ENCODE assay signal across 10 mouse cellular contexts in genomic region chr17:48095718-48096121, GRCm38 (mm10). TPM values are rescaled to one million over a fixed set of nuclear protein-coding genes. Genes with fewer than 3 reads are reported as not detected.
DNase-seq lines count a peak whose midpoint lies in the region; ATAC-seq lines count a peak whose summit lies in the region.
"Had no signal": no experiment of that assay in that cellular context is flagged by ENCODE, and none has a peak within 500 bp of the region (broad histone marks: within the 10 kb centered on the region; RNA-seq: fewer than 3 reads in every experiment).

No protein-coding gene starts in this region.

- H3K36me3 ChIP-seq in liver, embryonic 11.5 days (ENCODE audit: control insufficient read depth, insufficient read depth, low read length) = no peaks in the 10 kb centered on the region
- no peaks in the 10 kb centered on the region for H3K36me3 ChIP-seq in embryonic facial prominence, embryonic 14.5 days (ENCODE audit: control insufficient read depth, insufficient read depth, low read length)
- H3K36me3 ChIP-seq in intestine, embryonic 15.5 days = no peaks in the 10 kb centered on the region
- no peaks in the 10 kb centered on the region for H3K36me3 ChIP-seq in neural tube, embryonic 15.5 days

- H3K4me2 ChIP-seq in liver, embryonic 11.5 days = peak overlapping the region; percentile 18; the same call in 1 of the 2 replicates
- peak overlapping the region; percentile 15; the same call in 1 of the 2 replicates for H3K4me2 ChIP-seq in embryonic facial prominence, embryonic 14.5 days (ENCODE audit: low read depth, low read length)
- peak overlapping the region; percentile 44 for H3K4me2 ChIP-seq in intestine, embryonic 15.5 days (replicated peaks)
- peak overlapping the region; percentile 40 for H3K4me2 ChIP-seq in neural tube, embryonic 15.5 days

- ATAC-seq in liver, embryonic 11.5 days (replicated peaks; ENCODE audit: low FRiP score) = no peak
- ATAC-seq in embryonic facial prominence, embryonic 14.5 days (ENCODE audit: low read depth) = no peak
- no peak for ATAC-seq in intestine, embryonic 15.5 days
- ATAC-seq in neural tube, embryonic 15.5 days (ENCODE audit: low FRiP score) = no peak
- ATAC-seq: activated CD4-positive, CD25-positive, alpha-beta regulatory T cell, adult 4 months had no signal

- peaks cover 73% of the 10 kb centered on the region for H3K27me3 ChIP-seq in liver, embryonic 11.5 days (replicated peaks; ENCODE audit: control insufficient read depth, insufficient read depth, low read length)
- H3K27me3 ChIP-seq in embryonic facial prominence, embryonic 14.5 days (replicated peaks; ENCODE audit: control insufficient read depth, insufficient read depth, low read length) = peaks cover 65% of the 10 kb centered on the region
- peaks cover 45% of the 10 kb centered on the region for H3K27me3 ChIP-seq in intestine, embryonic 15.5 days (replicated peaks)
- peaks cover 67% of the 10 kb centered on the region for H3K27me3 ChIP-seq in neural tube, embryonic 15.5 days (replicated peaks)

- no peak overlapping the region for H3K9ac ChIP-seq in liver, embryonic 11.5 days (ENCODE audit: low read depth, low read length)
- 0 out of 2 replicates have a peak overlapping the region, but pooled peaks have one; percentile 5 for H3K9ac ChIP-seq in embryonic facial prominence, embryonic 14.5 days (ENCODE audit: low read depth, low read length)
- no peak overlapping the region for H3K9ac ChIP-seq in intestine, embryonic 15.5 days
- 0 out of 2 replicates have a peak overlapping the region, but pooled peaks have one; percentile 26 for H3K9ac ChIP-seq in neural tube, embryonic 15.5 days (replicated peaks)

- DNase-seq in liver, embryonic 11.5 days (ENCODE audit: low spot score) = peak; percentile 51
- no peak for DNase-seq in liver
- peak; percentile 39 for DNase-seq in embryonic facial prominence, embryonic 14.5 days (ENCODE audit: low spot score)
- DNase-seq in frontal cortex, postnatal 25 days (ENCODE audit: low spot score in 2 of 2) = no peak
- no peak for DNase-seq in yolk sac, embryonic 10.5 days (ENCODE audit: low spot score)
- no peak for DNase-seq in thymus, postnatal 10 days (ENCODE audit: low spot score in 2 of 2)

- H3K4me3 ChIP-seq in liver, embryonic 11.5 days (ENCODE audit: low read depth, low read length) = no peak overlapping the region
- H3K4me3 ChIP-seq in embryonic facial prominence, embryonic 14.5 days (ENCODE audit: low read depth, low read length) = no peak overlapping the region
- 0 out of 2 replicates have a peak overlapping the region, but pooled peaks have one; percentile 4 for H3K4me3 ChIP-seq in intestine, embryonic 15.5 days (replicated peaks)
- H3K4me3 ChIP-seq in neural tube, embryonic 15.5 days (replicated peaks) = peak overlapping the region; percentile 4; the same call in 1 of the 2 replicates
- H3K4me3 ChIP-seq: heart, adult 2 months had no signal

- 2% methylated on average over 26 of the region's 26 CpGs for WGBS in liver, embryonic 11.5 days
- WGBS in embryonic facial prominence, embryonic 14.5 days = 2% methylated on average over 26 of the region's 26 CpGs
- 5% methylated on average over 26 of the region's 26 CpGs for WGBS in intestine, embryonic 15.5 days
- 1% methylated on average over 26 of the region's 26 CpGs for WGBS in neural tube, embryonic 15.5 days

- no peak overlapping the region for H3K27ac ChIP-seq in liver, embryonic 11.5 days (ENCODE audit: low read depth, low read length)
- H3K27ac ChIP-seq in embryonic facial prominence, embryonic 14.5 days (replicated peaks; ENCODE audit: low read depth, low read length) = no peak overlapping the region
- no peak overlapping the region for H3K27ac ChIP-seq in intestine, embryonic 15.5 days
- H3K27ac ChIP-seq in neural tube, embryonic 15.5 days (replicated peaks) = no peak overlapping the region
- H3K27ac ChIP-seq: heart, adult 2 months had no signal

- peaks cover 15% of the 10 kb centered on the region for H3K4me1 ChIP-seq in liver, embryonic 11.5 days (replicated peaks; ENCODE audit: control insufficient read depth, insufficient read depth, low read length)
- H3K4me1 ChIP-seq in embryonic facial prominence, embryonic 14.5 days (ENCODE audit: control insufficient read depth, insufficient read depth, low read length) = peaks cover 35% of the 10 kb centered on the region
- H3K4me1 ChIP-seq in intestine, embryonic 15.5 days (replicated peaks) = peaks cover 32% of the 10 kb centered on the region
- peaks cover 48% of the 10 kb centered on the region for H3K4me1 ChIP-seq in neural tube, embryonic 15.5 days

- H3K9me3 ChIP-seq in liver, embryonic 11.5 days (ENCODE audit: control insufficient read depth, low read length) = peaks cover 4% of the 10 kb centered on the region; the same call in 1 of the 2 replicates
- H3K9me3 ChIP-seq in embryonic facial prominence, embryonic 14.5 days (ENCODE audit: control insufficient read depth, low read length) = peaks cover 3% of the 10 kb centered on the region
- H3K9me3 ChIP-seq in intestine, embryonic 15.5 days = peaks cover 4% of the 10 kb centered on the region; the same call in 1 of the 2 replicates
- no peaks in the 10 kb centered on the region for H3K9me3 ChIP-seq in neural tube, embryonic 15.5 days (replicated peaks)

RNA-seq across cellular contexts. Expression of gene 1700067P10Rik, which starts 6.6 kb away (rescaled TPM):
- polyA plus RNA-seq in liver, embryonic 11.5 days (2014; fragmentation: Nextera tagmentation; extraction: Ambion mirVana) = not detected in 2 replicates
- polyA plus RNA-seq in embryonic facial prominence, embryonic 14.5 days (2014; fragmentation: Nextera tagmentation; extraction: Ambion mirVana) = not detected in 2 replicates
- polyA plus RNA-seq in intestine, embryonic 15.5 days (2015; fragmentation: Nextera tagmentation; extraction: Ambion mirVana) = not detected in 2 replicates
- polyA plus RNA-seq in neural tube, embryonic 15.5 days (2015; fragmentation: Nextera tagmentation; extraction: Ambion mirVana) = not detected in 2 replicates
- polyA plus RNA-seq: activated CD4-positive, CD25-positive, alpha-beta regulatory T cell, adult 4 months; heart, adult 2 months had no signal

RNA-seq across cellular contexts. Expression of gene 9830107B12Rik, which starts 50.3 kb away (rescaled TPM):
- 0.05 TPM in 1 of 2 replicates, not detected in the other for polyA plus RNA-seq in liver, embryonic 11.5 days (2014; fragmentation: Nextera tagmentation; extraction: Ambion mirVana)
- polyA plus RNA-seq in embryonic facial prominence, embryonic 14.5 days (2014; fragmentation: Nextera tagmentation; extraction: Ambion mirVana) = not detected in 2 replicates
- polyA plus RNA-seq in intestine, embryonic 15.5 days (2015; fragmentation: Nextera tagmentation; extraction: Ambion mirVana) = 0.04 and 0.11 TPM in 2 replicates
- 0.04 TPM in 1 of 2 replicates, not detected in the other for polyA plus RNA-seq in neural tube, embryonic 15.5 days (2015; fragmentation: Nextera tagmentation; extraction: Ambion mirVana)
- polyA plus RNA-seq: activated CD4-positive, CD25-positive, alpha-beta regulatory T cell, adult 4 months had no signal

RNA-seq across cellular contexts. Expression of gene 1700122O11Rik, which starts 57.6 kb away (rescaled TPM):
- not detected in 2 replicates for polyA plus RNA-seq in liver, embryonic 11.5 days (2014; fragmentation: Nextera tagmentation; extraction: Ambion mirVana)
- polyA plus RNA-seq in embryonic facial prominence, embryonic 14.5 days (2014; fragmentation: Nextera tagmentation; extraction: Ambion mirVana) = not detected in 2 replicates
- not detected in 2 replicates for polyA plus RNA-seq in intestine, embryonic 15.5 days (2015; fragmentation: Nextera tagmentation; extraction: Ambion mirVana)
- not detected in 2 replicates for polyA plus RNA-seq in neural tube, embryonic 15.5 days (2015; fragmentation: Nextera tagmentation; extraction: Ambion mirVana)
- polyA plus RNA-seq: activated CD4-positive, CD25-positive, alpha-beta regulatory T cell, adult 4 months; heart, adult 2 months had no signal

Comparison
In these comparisons a context has a peak if more than half of its experiments do, and no peak if none do; other contexts are left out.
1. DNase-seq: peak in liver, embryonic 11.5 days (single experiment) and embryonic facial prominence, embryonic 14.5 days (single experiment); none in liver (single experiment), frontal cortex, postnatal 25 days (0 of 2), yolk sac, embryonic 10.5 days (single experiment) and thymus, postnatal 10 days (0 of 2).
2. H3K4me3 ChIP-seq: peak in intestine, embryonic 15.5 days (single experiment) and neural tube, embryonic 15.5 days (single experiment); none in liver, embryonic 11.5 days (single experiment) and embryonic facial prominence, embryonic 14.5 days (single experiment).
3. H3K9ac ChIP-seq: peak in embryonic facial prominence, embryonic 14.5 days (single experiment) and neural tube, embryonic 15.5 days (single experiment); none in liver, embryonic 11.5 days (single experiment) and intestine, embryonic 15.5 days (single experiment).
4. Peak in every context shown above with its lines, with median percentiles within 50 percentile points of each other: H3K4me2 ChIP-seq.